Mouse (Mus musculus) stomach, postnatal 0 days (tissue): ENCODE data around the gene Map4k4.

Experiments used
- CTCF ChIP-seq: IDR thresholded peaks from 2 replicates; pipeline ENCODE4 v1.5.1; 2016; ENCODE audit warnings: antibody characterized with exemption, low read depth, mild to moderate bottlenecking, moderate library complexity
- EP300 ChIP-seq: optimal IDR thresholded peaks from 2 replicates; pipeline ENCODE3; 2016; ENCODE audit warnings: antibody characterized with exemption

- no peak for TF ChIP-seq CTCF
- no peak for TF ChIP-seq EP300
Observed at GRCm38 (mm10) chr1:40030287-40030975, 129.7 kb downstream of the Map4k4 start.
